Mouse (Mus musculus) midbrain, embryonic 11.5 days (tissue): ENCODE measurements around the gene Ebp. TPM values are rescaled to one million over a fixed set of nuclear protein-coding genes. Genes with fewer than 3 reads are reported as not detected.

Experiments
- ATAC-seq: fragments of 200-750 bp; cut with Nextera tagmentation; 2 replicates; pipeline ENCODE4 v1.8.0; 2017; ENCODE audit warnings: moderate TSS enrichment, moderate library complexity; ENCODE audit not compliant: low FRiP score
- DNase-seq: peaks from one replicate; pipeline ENCODE4 v3.0.0; 2015; ENCODE audit warnings: low spot score; ENCODE audit errors: missing footprints
- H3K27ac ChIP-seq: fragments of 300-500 bp; sonication (generic); 2 replicates; pipeline ENCODE4 v1.5.1; 2014; ENCODE audit warnings: low read depth, low read length
- H3K27me3 ChIP-seq: fragments of 300-500 bp; sonication (generic); 2 replicates; pipeline ENCODE4 v1.6.1; 2014; ENCODE audit warnings: mild to moderate bottlenecking, low read length, moderate library complexity, mixed read lengths; ENCODE audit not compliant: control insufficient read depth, insufficient read depth
- H3K36me3 ChIP-seq: fragments of 300-500 bp; sonication (generic); 2 replicates; pipeline ENCODE4 v1.6.1; 2014; ENCODE audit warnings: mild to moderate bottlenecking, low read length, moderate library complexity, mixed read lengths; ENCODE audit not compliant: control insufficient read depth, insufficient read depth
- H3K4me1 ChIP-seq: fragments of 300-500 bp; sonication (generic); 2 replicates; pipeline ENCODE4 v1.6.1; 2014; ENCODE audit warnings: low read length; ENCODE audit not compliant: control insufficient read depth, insufficient read depth
- H3K4me2 ChIP-seq: fragments of 300-500 bp; sonication (generic); 2 replicates; pipeline ENCODE4 v1.6.1; 2014; ENCODE audit warnings: mild to moderate bottlenecking, moderate library complexity
- H3K4me3 ChIP-seq: fragments of 300-500 bp; sonication (generic); 2 replicates; pipeline ENCODE4 v1.5.1; 2014; ENCODE audit warnings: low read depth, low read length
- H3K9ac ChIP-seq: fragments of 300-500 bp; sonication (generic); 2 replicates; pipeline ENCODE4 v1.6.1; 2014; ENCODE audit warnings: low read length
- H3K9me3 ChIP-seq: fragments of 300-500 bp; sonication (generic); 2 replicates; pipeline ENCODE4 v1.6.1; 2016; ENCODE audit warnings: low read length; ENCODE audit not compliant: control insufficient read depth
- WGBS: fragments of 180-500 bp; shearing (Covaris S2); extraction: QIAGEN DNeasy Blood & Tissue Kit; methylation state at CpG from one replicate; pipeline ENCODE4 v1.1.7; 2014; 5-methylcytosine and 5-hydroxymethylcytosine counted together
- polyA plus RNA-seq: library from polyadenylated mRNA; unstranded; fragments of >200 nt; fragmentation: Nextera tagmentation; extraction: Ambion mirVana; gene quantifications from 2 replicates; pipeline ENCODE4 v1.2.1, GENCODE M21; 2014

Ebp gene
- polyA plus RNA-seq, 1 experiment from 2014 or later: 36.1 TPM

DNA sequence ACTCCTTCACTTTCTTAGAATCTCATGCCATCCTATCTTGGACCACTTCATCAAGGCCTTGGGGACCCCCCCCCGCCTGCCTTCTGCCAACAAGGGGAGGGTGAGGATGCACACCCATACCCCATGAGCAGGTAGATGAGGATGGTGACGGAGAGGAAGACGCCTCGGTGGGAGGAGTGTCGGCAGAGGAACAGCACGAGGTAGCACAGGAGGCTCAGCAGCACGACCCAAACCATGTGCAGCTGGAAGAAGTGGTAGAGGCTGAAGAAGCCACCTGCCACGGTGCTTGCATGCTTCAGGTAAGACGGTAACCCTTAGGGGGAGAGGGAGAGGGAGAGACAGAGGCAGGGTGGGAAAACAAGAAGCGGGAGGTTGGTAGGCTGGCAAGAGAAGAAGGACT, 10.8 kb upstream of the Ebp start:
- no peak for ATAC-seq
- Histone ChIP-seq H3K27ac (no peak overlapping the region), H3K27me3 (no peaks in the 10 kb centered on the region), H3K36me3 (no peaks in the 10 kb centered on the region), H3K4me1 (no peaks in the 10 kb centered on the region), H3K4me3 (no peak overlapping the region), H3K4me2 (no peak overlapping the region), H3K9ac (no peak overlapping the region), H3K9me3 (no peaks in the 10 kb centered on the region)
- 82% methylated on average over 10 of the region's 10 CpGs for WGBS
- no peak for DNase-seq

DNA sequence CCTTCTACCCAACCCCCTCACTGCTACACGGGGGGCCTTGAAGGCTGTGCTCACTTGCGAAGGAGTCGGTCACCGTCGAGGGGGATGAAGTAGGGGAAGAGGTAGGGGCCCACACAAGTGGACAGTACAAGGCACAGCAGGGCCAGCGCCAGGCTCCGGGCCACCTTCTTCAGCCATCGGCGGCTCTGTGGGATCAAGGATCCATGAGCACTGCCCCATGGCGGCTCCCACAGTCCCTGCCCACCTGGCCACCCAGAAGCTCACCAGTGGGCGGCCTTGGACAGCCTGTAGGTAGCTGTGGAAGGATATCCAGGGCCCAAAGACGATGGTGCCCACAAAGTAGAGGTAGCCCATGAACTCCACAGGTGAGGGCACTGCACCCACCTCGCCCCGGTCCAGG, 9.8 kb upstream of the Ebp start:
- no peaks in the 10 kb centered on the region for H3K27me3 ChIP-seq
- WGBS: 82% methylated on average over 14 of the region's 14 CpGs
- no peak overlapping the region for H3K4me2 ChIP-seq
- H3K4me3 ChIP-seq: no peak overlapping the region
- DNase-seq (no peak), ATAC-seq (no peak)
- H3K4me1 ChIP-seq: no peaks in the 10 kb centered on the region
- no peaks in the 10 kb centered on the region for H3K36me3 ChIP-seq
- no peak overlapping the region for H3K9ac ChIP-seq
- H3K9me3 ChIP-seq: no peaks in the 10 kb centered on the region
- no peak overlapping the region for H3K27ac ChIP-seq

DNA sequence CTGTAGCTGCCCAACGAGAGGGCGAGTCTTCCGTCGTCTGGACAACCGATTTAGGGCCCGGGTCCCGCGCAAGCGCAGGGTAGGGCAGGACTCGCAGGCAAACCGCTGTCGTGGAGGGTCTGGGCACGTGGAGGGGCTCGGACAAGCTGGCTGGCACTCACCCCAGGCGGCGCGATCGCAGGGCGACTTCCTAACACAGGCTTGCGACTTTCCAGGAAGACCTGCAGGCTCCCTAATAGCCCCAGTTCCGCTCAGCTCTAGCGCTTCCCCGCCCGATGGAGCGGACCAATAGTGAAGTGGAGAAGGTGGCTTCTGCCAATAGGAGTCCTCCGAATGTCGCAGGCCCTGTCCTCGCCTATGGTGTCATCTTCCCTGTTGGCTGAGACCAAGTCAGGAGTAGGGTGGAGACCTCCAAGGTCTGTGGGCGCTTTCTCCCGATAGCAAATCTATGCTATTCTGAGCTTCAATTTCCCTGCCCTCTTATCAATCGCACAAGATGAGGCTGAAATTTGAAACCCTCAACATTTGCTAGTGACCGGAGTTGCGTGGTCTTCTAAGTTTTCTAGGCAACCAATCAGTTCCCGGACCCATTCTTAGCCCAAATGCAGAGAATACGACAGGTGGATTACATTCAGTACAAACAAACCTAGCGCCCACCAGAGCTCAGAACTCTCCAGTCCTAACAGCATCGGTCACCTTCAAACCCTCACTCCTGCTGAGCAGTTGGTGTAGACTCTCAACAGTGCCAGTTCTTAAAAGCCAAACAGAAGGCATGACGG, 483 bp downstream of the Ebp start:
- ATAC-seq: peak; percentile 96
- no peaks in the 10 kb centered on the region for H3K27me3 ChIP-seq
- H3K4me2 ChIP-seq: peak overlapping the region; percentile 57
- 17% methylated on average over 38 of the region's 38 CpGs for WGBS
- no peaks in the 10 kb centered on the region for H3K36me3 ChIP-seq
- H3K9me3 ChIP-seq: no peaks in the 10 kb centered on the region
- peak overlapping the region; percentile 42 for H3K4me3 ChIP-seq
- peak; percentile 94 for DNase-seq
- peak overlapping the region; percentile 51; the same call in 1 of the 2 replicates for H3K27ac ChIP-seq
- H3K9ac ChIP-seq: peak overlapping the region; percentile 64
- peaks cover 2% of the 10 kb centered on the region; the same call in 1 of the 2 replicates for H3K4me1 ChIP-seq

DNA sequence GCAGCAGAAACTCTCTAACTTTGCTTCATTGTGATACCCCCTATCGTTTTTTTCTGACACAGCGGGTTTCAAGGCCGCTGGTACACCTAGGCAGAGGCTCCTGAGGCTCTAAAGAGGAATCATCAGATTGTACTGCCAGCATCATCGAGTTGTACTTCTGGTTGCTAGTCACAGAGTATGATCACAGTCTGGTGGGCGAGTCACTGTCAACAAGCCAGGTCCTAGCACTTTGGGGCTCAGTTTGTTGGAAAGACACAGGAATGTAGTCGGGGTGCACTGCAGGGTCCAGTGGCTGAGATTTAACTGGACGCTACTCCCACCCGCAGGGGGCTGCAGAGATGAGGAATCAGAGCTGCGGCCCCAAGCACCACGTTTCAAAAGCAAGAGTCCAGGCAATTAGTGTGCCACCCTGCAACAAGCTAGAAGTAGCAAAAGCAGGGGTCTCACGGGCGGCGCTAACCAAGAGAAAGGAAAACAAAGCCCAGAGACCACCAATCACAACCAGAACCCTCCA, 1.1 kb downstream of the Ebp start:
- H3K9me3 ChIP-seq: no peaks in the 10 kb centered on the region

DNA sequence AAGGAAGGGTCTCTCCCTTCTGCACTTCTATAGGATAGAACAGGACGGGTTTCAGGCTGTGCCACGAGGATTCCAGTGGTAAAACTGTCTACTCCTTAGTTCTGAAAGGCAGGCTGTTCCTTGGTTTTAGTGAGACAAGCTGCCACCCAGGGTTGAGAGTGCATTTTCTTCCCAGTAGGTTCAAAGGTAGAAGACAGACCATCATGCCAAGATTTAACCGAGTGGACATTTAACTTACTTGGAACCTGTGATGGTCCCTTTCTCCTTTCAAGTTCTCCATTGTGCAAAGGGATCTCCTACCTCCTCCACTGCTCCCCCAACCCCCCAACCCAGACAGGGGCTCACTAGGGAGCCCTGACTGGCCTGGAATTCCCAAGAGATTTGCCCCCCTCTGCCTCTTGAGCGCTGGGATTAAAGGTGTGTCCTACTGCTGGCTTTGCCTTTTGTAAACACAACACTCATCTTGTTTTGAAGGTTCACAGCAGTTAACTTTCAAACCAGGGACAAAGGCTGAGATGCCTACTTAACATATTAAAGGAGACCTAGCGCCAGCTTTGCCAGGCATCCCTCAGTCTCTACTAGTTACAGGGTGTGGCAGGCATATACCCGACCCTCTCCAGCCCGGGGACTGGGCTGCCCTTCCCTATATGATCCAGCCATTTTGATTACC, 10.3 kb downstream of the Ebp start:
- no peak overlapping the region for H3K9ac ChIP-seq
- H3K4me3 ChIP-seq: no peak overlapping the region
- DNase-seq (no peak), ATAC-seq (no peak)
- H3K4me2 ChIP-seq: no peak overlapping the region
- no peaks in the 10 kb centered on the region for H3K27me3 ChIP-seq
- H3K27ac ChIP-seq: no peak overlapping the region
- H3K4me1 ChIP-seq: no peaks in the 10 kb centered on the region
- WGBS: 12% methylated on average over 7 of the region's 7 CpGs
- no peaks in the 10 kb centered on the region for H3K9me3 ChIP-seq
- H3K36me3 ChIP-seq: no peaks in the 10 kb centered on the region

More for the DNA sequence above, 1.1 kb downstream of the Ebp start:
- peaks cover 2% of the 10 kb centered on the region; the same call in 1 of the 2 replicates for H3K4me1 ChIP-seq
- peak overlapping the region; percentile 42 for H3K4me3 ChIP-seq
- no peaks in the 10 kb centered on the region for H3K27me3 ChIP-seq
- H3K4me2 ChIP-seq: peak overlapping the region; percentile 57
- no peaks in the 10 kb centered on the region for H3K36me3 ChIP-seq
- H3K27ac ChIP-seq: peak overlapping the region; percentile 51; the same call in 1 of the 2 replicates
- ATAC-seq (no peak), DNase-seq (peak; percentile 92)
- H3K9ac ChIP-seq: peak overlapping the region; percentile 64
- WGBS: 17% methylated on average over 13 of the region's 13 CpGs

DNA sequence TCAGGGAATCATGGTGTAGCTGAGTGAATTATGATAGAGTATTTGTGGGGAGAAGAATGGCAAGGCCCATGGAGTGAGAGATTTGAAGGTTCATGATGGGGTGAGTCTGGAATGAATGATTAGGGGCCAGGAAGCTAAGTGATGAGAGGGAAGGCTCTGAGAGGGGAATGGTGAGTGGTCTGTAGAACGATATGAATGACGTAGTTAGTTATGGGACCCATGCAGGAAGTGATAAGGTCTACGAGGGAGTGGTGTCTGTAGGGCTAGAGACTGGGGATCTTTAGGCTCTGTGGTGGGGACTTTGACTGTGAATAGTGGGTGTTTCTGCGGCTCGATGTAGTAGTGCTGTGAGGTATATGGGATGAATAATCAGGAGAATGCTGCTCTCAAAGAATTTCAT, 13.7 kb downstream of the Ebp start:
- Histone ChIP-seq H3K36me3 (no peaks in the 10 kb centered on the region), H3K4me3 (no peak overlapping the region), H3K27ac (no peak overlapping the region), H3K9me3 (no peaks in the 10 kb centered on the region), H3K4me2 (no peak overlapping the region), H3K4me1 (no peaks in the 10 kb centered on the region), H3K27me3 (no peaks in the 10 kb centered on the region), H3K9ac (no peak overlapping the region)
- no peak for ATAC-seq
- 95% methylated on average over 5 of the region's 5 CpGs for WGBS
- DNase-seq: no peak

DNA sequence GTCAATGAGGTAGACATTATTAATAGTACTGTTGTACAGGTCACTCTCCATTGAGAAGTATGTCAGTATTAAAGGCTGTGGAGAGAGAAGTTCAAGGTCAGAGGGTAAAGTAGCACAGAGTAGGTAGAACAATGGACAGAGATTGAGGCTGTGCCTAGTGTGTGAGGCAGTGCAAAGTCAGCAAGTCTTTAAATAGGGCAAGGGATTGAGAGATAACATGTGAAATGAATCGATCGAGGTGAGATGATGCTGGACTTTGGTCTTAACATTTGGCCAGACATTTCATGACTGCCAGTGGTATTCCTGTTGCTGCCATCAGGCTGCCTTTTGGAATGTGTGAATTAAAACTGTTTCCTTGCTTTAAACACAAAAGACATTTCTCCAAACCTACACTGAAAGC, 14.4 kb downstream of the Ebp start:
- ATAC-seq: no peak
- no peaks in the 10 kb centered on the region for H3K4me1 ChIP-seq
- H3K27ac ChIP-seq: no peak overlapping the region
- DNase-seq: no peak
- no peaks in the 10 kb centered on the region for H3K9me3 ChIP-seq
- 100% methylated on average over 2 of the region's 2 CpGs for whole genome bisulfite sequencing
- no peaks in the 10 kb centered on the region for H3K36me3 ChIP-seq
- H3K27me3 ChIP-seq: no peaks in the 10 kb centered on the region
- no peak overlapping the region for H3K4me2 ChIP-seq
- H3K9ac ChIP-seq: no peak overlapping the region
- H3K4me3 ChIP-seq: no peak overlapping the region

DNA sequence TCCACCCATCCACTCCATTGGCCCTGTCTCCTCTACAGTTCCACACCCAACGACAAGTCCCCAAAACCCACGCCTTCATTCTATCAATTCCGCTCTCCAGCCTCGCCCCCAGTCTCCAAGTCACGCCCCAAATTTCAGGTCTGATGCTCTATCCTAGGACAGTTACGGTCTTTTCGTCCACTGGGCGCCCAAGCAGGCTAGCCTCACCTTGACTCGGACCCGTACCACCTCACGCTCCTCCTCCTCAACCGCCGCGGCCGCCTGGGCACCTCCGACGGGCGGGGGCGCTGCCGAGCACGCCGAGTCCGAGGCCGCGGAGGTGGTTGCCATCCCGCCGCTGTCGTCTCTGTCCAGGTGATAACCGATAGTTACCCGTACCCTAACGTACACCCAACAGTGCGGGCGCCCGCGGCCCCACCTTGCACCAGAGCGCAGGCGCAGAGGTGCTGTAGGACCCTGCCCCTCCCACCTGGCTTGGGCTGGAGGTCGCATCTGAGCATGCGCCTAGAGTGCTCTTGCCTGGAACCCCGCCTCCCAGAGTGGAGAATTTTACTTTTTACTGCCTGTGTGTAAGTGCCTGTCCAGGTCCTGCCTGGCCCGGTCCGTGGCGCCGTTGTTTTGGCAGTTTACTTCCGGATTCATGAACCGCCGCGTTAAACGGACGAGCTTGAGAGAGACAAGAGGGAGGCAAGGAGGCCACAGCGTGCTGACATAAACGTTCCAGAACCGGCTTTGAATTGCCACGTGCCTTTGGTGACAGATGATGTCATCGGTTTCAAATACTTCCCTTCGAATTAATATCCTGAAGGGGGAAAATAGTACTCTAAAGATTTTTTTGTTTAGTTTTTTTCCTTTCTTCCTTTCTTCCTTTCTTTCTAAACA, 17.6 kb downstream of the Ebp start, which contains the start of gene Tbc1d25:
Gene Tbc1d25 (minus strand): TSS at position 678 of the 882 bp plus-strand sequence.
- Histone ChIP-seq H3K27me3 (no peaks in the 10 kb centered on the region), H3K4me1 (no peaks in the 10 kb centered on the region), H3K36me3 (no peaks in the 10 kb centered on the region), H3K9me3 (no peaks in the 10 kb centered on the region), H3K27ac (no peak within 1 kb of the TSS), H3K4me2 (peak within 1 kb of the TSS; percentile 51), H3K9ac (peak within 1 kb of the TSS; percentile 55), H3K4me3 (peak within 1 kb of the TSS; percentile 55)
- WGBS: 11% methylated on average over 56 of the region's 56 CpGs
- DNase-seq (peak; percentile 96), ATAC-seq (peak; percentile 95)
